Mouse (Mus musculus) embryo, embryonic 11 days (tissue): Measurements from ENCODE around the gene Pate3.
"Not testable (repeated sequence)": the region's sequence is repeated elsewhere in the genome, so short reads cannot be mapped to it uniquely, and the experiment has no call there.

ENCODE experiments used
- DNase-seq: peaks from one replicate; pipeline ENCODE4 v3.0.0-alpha.2; 2015

Gene Pate3

DNA sequence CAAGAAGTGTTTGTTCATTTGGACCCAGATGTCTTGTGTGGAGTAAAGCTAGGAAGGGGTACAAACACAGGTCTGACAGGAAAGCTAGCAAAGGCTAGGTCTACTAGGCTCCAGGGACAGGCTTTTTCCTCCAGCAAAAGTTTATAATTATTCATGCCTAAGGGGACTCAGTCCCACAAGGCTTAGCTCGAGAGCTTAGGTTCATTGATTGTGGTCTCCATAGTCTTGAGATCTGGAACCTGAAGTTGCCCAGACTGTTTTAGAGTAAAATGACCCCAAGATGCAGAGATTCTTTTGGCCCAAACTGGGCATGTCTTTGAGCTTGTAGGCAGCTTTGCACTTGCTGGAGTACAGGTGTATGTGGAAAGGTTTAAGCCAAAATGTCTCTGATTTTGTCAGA, at the start of gene Pate3:
Pate3 (minus strand) TSS at position 101 of the 400 bp plus-strand sequence.
- no peak for DNase-seq

DNA sequence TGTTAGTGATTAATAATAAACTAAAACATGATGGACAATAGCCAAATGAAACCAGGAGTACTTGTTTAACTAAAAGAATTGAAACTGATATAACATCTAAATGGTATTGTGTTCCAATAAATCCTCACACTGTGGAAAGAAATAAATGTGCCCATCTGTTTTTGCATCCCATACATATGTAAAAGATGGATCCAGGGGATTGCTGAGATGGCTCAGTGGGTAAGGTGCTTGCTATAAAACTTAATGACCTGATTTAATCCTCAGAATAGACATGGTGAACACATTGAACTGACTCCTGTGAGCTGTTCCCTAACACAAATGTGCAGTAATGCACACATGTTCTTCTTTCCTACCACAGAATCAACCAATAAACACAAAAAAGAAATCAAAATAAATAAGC, 43.9 kb upstream of the Pate3 start:
- no peak for DNase-seq

DNA sequence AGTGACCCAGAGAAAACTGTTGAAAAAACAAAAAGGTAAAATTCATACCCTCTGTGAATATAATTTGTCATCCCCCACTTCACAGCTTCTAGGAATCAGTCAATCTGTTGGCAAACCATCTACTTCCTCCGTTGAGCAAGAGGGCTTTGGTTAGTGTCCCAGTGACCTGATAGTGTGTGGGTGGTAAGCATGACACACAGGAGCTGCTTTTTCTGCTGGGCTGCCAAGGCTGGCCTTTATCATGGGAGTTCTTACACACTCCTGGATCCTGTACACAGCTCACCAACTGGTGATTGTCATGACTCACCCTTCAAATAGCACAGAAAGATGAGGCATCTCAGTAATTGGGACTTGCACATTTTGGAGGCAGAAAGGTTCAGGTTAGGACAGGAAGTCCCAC, 39.0 kb upstream of the Pate3 start, which contains the start of gene Pate1:
Pate1 (minus strand) TSS at position 378 of the 400 bp plus-strand sequence.
- peak; percentile 1 for DNase-seq

DNA sequence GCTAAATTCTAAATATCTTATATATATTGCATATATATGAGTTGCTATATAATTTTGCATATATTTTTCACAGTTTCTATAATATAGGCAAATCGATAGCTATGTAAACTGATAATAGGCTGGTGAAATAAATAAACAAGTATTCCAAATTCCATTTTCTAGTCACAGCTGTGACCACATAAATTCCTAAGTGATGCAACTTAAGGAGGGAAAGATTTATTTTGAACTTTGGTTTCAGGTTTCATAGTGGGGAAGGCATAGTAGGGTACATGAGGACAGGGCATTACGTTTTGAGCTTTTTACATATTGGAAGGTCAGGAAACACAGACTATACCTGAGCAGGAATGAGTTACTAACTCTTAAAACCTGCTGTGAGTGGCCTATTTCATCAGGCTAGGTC, 25.6 kb upstream of the Pate3 start:
- no peak for DNase-seq

DNA sequence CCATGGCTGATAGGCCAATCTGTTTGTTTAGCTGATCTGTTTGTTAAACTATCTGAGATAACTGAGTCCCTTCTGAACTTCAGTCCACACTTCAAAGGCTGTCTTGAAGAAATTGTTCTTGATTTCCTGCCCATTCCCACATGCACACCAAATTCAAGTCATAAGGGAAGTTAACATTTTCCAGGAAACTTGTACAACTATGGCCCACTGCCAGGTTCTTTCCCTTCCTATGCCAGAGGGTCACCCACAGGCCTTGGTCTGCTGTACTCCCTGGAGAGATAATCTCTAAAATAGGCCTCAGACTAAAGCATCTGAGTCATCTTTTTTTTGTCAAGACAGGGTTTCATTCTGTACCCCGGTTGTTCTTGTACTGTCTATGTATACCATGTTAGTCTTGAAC, 15.0 kb downstream of the Pate3 start:
- no peak for DNase-seq

DNA sequence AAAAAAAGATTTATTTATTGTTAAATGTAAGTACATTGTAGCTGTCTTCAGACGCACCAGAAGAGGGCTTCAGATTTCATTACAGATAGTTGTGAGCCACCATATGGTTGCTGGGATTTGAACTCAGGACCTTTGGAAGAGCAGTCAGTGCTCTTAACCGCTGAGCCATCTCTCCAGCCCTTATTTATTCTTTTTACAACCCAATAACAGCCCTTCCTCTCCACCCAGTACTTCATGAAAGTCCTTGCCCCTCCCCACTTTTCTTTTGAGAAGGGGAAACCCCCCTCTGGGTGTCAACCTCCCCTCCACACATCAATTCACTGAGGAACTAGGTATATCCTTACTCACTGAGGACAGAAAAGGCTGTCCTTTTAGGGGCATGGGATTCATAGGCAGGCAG, 31.2 kb downstream of the Pate3 start:
- DNase-seq: not testable (repeated sequence)

DNA sequence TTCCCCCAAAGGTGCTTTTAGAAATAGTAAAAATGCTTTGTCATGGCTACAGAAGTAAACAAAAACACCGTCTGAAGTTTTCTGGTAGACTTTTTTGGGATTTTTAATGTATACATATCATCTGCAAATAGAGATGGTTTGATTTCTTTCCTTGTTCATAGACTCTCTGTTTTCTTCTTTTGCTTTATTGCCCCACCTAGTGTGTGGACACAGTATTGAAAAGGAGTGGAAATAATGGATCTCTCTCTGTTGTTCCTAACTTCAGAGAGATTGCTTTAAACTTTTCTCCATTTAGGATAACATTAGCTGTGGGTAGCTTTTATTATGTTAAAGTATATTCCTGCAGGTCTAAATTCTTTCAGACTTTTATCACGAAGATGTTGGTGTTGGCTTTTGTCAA, 34.0 kb downstream of the Pate3 start:
- DNase-seq: no peak

DNA sequence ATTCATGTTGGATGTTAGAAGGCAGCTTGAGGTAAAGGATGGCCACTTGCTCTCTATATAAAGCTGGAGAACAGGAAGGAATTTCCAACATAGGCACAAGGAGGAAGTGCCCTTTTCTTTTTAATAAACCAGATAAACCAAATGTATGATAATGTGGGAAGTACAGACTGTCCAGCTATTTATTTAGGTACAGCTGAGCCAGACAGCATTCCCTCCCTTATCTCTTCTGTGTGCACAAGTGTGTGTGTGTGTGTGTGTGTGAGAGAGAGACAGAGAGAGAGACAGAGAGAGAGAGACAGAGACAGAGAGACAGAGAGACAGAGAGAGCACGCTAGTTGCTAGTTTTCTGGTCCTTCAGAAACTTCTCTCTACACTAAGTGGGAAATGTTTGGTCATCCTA, 36.2 kb downstream of the Pate3 start, which contains the start of gene Pate4:
Pate4 (minus strand) TSS at position 101 of the 400 bp plus-strand sequence.
- no peak for DNase-seq

DNA sequence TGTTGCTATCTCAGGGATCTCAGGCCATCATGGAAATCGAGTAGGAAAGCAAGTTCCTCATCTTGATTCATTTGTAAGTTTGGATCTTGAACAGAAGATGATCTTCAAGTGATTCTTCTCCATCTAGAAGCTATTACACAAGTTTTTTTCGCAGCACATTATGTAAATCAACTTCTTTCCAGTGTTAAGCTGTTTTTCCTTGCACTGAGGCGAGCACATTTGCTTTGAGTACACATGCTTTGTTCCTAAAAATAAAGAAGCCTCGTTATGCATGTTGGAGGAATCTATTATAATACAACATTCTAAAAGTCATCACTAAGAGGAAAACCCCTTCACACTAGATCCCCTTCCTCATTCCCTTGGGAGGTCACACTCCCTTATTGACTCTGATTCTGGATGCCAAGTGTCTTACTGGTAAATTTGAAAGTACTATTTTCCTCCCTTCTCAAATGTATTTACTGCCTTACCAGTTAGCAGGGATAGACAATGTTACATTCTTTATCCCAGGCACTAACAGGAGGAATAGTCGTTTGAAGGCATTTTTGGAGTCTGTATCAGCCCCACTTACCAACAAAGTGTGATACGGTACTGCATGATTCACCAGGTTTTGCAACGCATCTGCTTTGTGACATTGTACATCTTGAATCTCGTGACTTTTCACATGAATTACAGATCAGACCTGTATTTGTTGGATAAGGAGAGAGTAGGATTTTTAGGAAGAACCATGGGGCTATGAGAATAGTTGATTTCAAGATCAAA, 40.2 kb downstream of the Pate3 start:
- DNase-seq: no peak
